14 mouse cellular contexts compared by ENCODE assay signal in the genomic region with DNA sequence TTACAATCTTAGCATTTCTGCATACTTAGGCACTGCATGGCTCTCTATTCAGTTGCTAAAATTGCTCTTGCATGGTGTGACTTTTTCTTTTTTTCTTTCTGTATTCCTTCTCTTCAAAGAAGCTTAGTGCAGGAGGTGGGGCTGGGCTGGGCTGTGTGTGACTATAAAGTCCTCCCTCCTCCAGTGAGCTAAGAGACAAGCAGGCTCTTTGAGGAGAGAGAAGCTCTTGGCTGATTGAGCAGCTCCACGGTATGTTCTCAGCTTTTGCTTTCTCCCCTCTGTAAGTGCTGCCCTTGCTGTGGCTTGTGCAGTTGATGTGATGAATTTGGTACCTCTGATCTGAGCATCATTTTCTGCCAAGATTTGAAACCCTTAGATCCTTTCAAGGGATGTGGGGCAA. TPM values are rescaled to one million over a fixed set of nuclear protein-coding genes. Genes with fewer than 3 reads are reported as not detected.
A peak's percentile ranks its signal among the peaks of the same experiment; 100 is the strongest.
DNase-seq lines count a peak whose midpoint lies in the region; ATAC-seq and TF ChIP-seq lines count a peak whose summit lies in the region.
"Had no signal": no experiment of that assay in that cellular context is flagged by ENCODE, and none has a peak within 500 bp of the region (broad histone marks: within the 10 kb centered on the region; RNA-seq: fewer than 3 reads in every experiment).

No protein-coding gene starts in this region.

- H3K27me3 ChIP-seq in kidney, postnatal 0 days (ENCODE audit: insufficient read depth, low read length), result no peaks in the 10 kb centered on the region
- H3K27me3 ChIP-seq in kidney, embryonic 14.5 days (ENCODE audit: control insufficient read depth, insufficient read depth, low read length), result no peaks in the 10 kb centered on the region
- no peaks in the 10 kb centered on the region for H3K27me3 ChIP-seq in midbrain, postnatal 0 days (ENCODE audit: insufficient read depth, low read length)
- H3K27me3 ChIP-seq: heart, embryonic 15.5 days; liver, embryonic 15.5 days had no signal

- no peak for ATAC-seq in kidney, postnatal 0 days (replicated peaks; ENCODE audit: low FRiP score, low read depth)
- ATAC-seq in kidney, embryonic 14.5 days (ENCODE audit: low FRiP score, low TSS enrichment), result no peak
- no peak for ATAC-seq in midbrain, postnatal 0 days (ENCODE audit: low FRiP score)

- no peak overlapping the region for H3K4me3 ChIP-seq in kidney, postnatal 0 days (replicated peaks; ENCODE audit: low read depth, low read length)
- no peak overlapping the region for H3K4me3 ChIP-seq in kidney, embryonic 14.5 days (ENCODE audit: low read length)
- H3K4me3 ChIP-seq in midbrain, postnatal 0 days (ENCODE audit: low read depth, low read length), result no peak overlapping the region
- H3K4me3 ChIP-seq: erythroblast, embryonic 14.5 days; heart, embryonic 15.5 days; liver, embryonic 15.5 days had no signal

- H3K4me2 ChIP-seq in kidney, postnatal 0 days (ENCODE audit: low read length), result no peak overlapping the region
- H3K4me2 ChIP-seq in kidney, embryonic 14.5 days (replicated peaks; ENCODE audit: low read depth, low read length), result no peak overlapping the region
- no peak overlapping the region for H3K4me2 ChIP-seq in midbrain, postnatal 0 days (ENCODE audit: low read depth, low read length, poor library complexity, severe bottlenecking)
- H3K4me2 ChIP-seq: heart, embryonic 15.5 days; liver, embryonic 15.5 days had no signal

- H3K27ac ChIP-seq in kidney, postnatal 0 days, result no peak overlapping the region
- H3K27ac ChIP-seq in kidney, embryonic 14.5 days (ENCODE audit: low read depth, low read length), result no peak overlapping the region
- no peak overlapping the region for H3K27ac ChIP-seq in midbrain, postnatal 0 days (ENCODE audit: low read depth, low read length)
- H3K27ac ChIP-seq: heart, embryonic 15.5 days; liver, embryonic 15.5 days had no signal

- H3K9ac ChIP-seq in kidney, postnatal 0 days (ENCODE audit: low read depth, low read length), result no peak overlapping the region
- no peak overlapping the region for H3K9ac ChIP-seq in kidney, embryonic 14.5 days (ENCODE audit: low read depth, low read length)
- H3K9ac ChIP-seq in midbrain, postnatal 0 days (replicated peaks; ENCODE audit: low read length, poor library complexity, severe bottlenecking), result no peak overlapping the region
- H3K9ac ChIP-seq: heart, embryonic 15.5 days; liver, embryonic 15.5 days had no signal

- DNase-seq in kidney, postnatal 0 days (ENCODE audit: low spot score), result peak; percentile 5
- DNase-seq in MN1 (ENCODE audit: low spot score), result peak; percentile 21
- DNase-seq in embryo, embryonic 9.5 days (ENCODE audit: extremely low spot score), result peak; percentile 17
- DNase-seq in midbrain, postnatal 0 days (ENCODE audit: low spot score), result peak; percentile 20
- DNase-seq in right cerebral cortex, adult 18-20 months, result no peak
- DNase-seq in kidney, adult 9 months, result no peak
- DNase-seq: cerebellum, adult 9-11 months had no signal

- no peaks in the 10 kb centered on the region for H3K4me1 ChIP-seq in kidney, postnatal 0 days (replicated peaks; ENCODE audit: insufficient read depth, low read length)
- H3K4me1 ChIP-seq in kidney, embryonic 14.5 days (ENCODE audit: control insufficient read depth, insufficient read depth, low read length), result no peaks in the 10 kb centered on the region
- H3K4me1 ChIP-seq in midbrain, postnatal 0 days (ENCODE audit: insufficient read depth, low read length), result no peaks in the 10 kb centered on the region
- H3K4me1 ChIP-seq: heart, embryonic 15.5 days; liver, embryonic 15.5 days had no signal

- TF ChIP-seq CTCF in kidney, postnatal 0 days (IDR thresholded peaks at IDR 0.05; ENCODE audit: low read depth), result no peak
- no peak for TF ChIP-seq CTCF in midbrain, postnatal 0 days (IDR thresholded peaks at IDR 0.05)

- peaks cover 42% of the 10 kb centered on the region for H3K9me3 ChIP-seq in kidney, postnatal 0 days (replicated peaks; ENCODE audit: low read length)
- H3K9me3 ChIP-seq in kidney, embryonic 14.5 days (ENCODE audit: control insufficient read depth, low read length), result peaks cover 78% of the 10 kb centered on the region
- peaks cover 86% of the 10 kb centered on the region for H3K9me3 ChIP-seq in midbrain, postnatal 0 days (ENCODE audit: low read length)

- no peaks in the 10 kb centered on the region for H3K36me3 ChIP-seq in kidney, postnatal 0 days (ENCODE audit: insufficient read depth, low read length)
- no peaks in the 10 kb centered on the region for H3K36me3 ChIP-seq in kidney, embryonic 14.5 days (ENCODE audit: control insufficient read depth, insufficient read depth, low read length)
- no peaks in the 10 kb centered on the region for H3K36me3 ChIP-seq in midbrain, postnatal 0 days (ENCODE audit: insufficient read depth, low read length)
- H3K36me3 ChIP-seq: heart, embryonic 15.5 days; liver, embryonic 15.5 days had no signal

- WGBS in kidney, postnatal 0 days, result 59% methylated on average over 1 of the region's 1 CpGs
- 50% methylated on average over 1 of the region's 1 CpGs for WGBS in kidney, embryonic 14.5 days
- 58% methylated on average over 1 of the region's 1 CpGs for WGBS in midbrain, postnatal 0 days

RNA-seq across cellular contexts. Expression of gene Trpm8, which starts 29.1 kb away (rescaled TPM):
- polyA plus RNA-seq in kidney, postnatal 0 days (2015; fragmentation: Nextera tagmentation; extraction: Ambion mirVana), result not detected in 2 replicates
- not detected in 2 replicates for polyA plus RNA-seq in kidney, embryonic 14.5 days (2014; fragmentation: Nextera tagmentation; extraction: Ambion mirVana)
- total RNA-seq in midbrain, postnatal 0 days (2014; rRNA removed), result 1.2 TPM in 2 replicates
- 0.21 and 0.29 TPM in 2 replicates for polyA plus RNA-seq in midbrain, postnatal 0 days (2015; fragmentation: Nextera tagmentation; extraction: Ambion mirVana)
- total RNA-seq: gastrocnemius, adult 8-10 months; megakaryocyte progenitor cell, adult 5-6 weeks had no signal
- polyA plus RNA-seq: erythroblast, embryonic 14.5 days; heart, embryonic 15.5 days; liver, embryonic 15.5 days; neural tube, embryonic 11.5 days had no signal

RNA-seq across cellular contexts. Expression of gene Hjurp, which starts 29.1 kb away (rescaled TPM):
- polyA plus RNA-seq in kidney, postnatal 0 days (2015; fragmentation: Nextera tagmentation; extraction: Ambion mirVana), result 56.3 and 62.7 TPM in 2 replicates
- 98.2 and 175 TPM in 2 replicates for polyA plus RNA-seq in kidney, embryonic 14.5 days (2014; fragmentation: Nextera tagmentation; extraction: Ambion mirVana)
- total RNA-seq in midbrain, postnatal 0 days (2014; rRNA removed), result 88.0 and 96.8 TPM in 2 replicates
- 42.3 and 45.9 TPM in 2 replicates for polyA plus RNA-seq in midbrain, postnatal 0 days (2015; fragmentation: Nextera tagmentation; extraction: Ambion mirVana)

Comparison
In these comparisons a context has a peak if more than half of its experiments do, and no peak if none do; other contexts are left out.
1. DNase-seq: peak in kidney, postnatal 0 days (single experiment), MN1 (single experiment), embryo, embryonic 9.5 days (single experiment) and midbrain, postnatal 0 days (single experiment); none in right cerebral cortex, adult 18-20 months (single experiment) and kidney, adult 9 months (single experiment).